Mouse (Mus musculus): Measurements from ENCODE around the gene Il31ra.

Il31ra gene

GRCm38 (mm10) chr13:112560554-112561138 is 33.5 kb downstream of the Il31ra start:
- DNase-seq (ENCODE audit: low read depth) = no peak

DNA sequence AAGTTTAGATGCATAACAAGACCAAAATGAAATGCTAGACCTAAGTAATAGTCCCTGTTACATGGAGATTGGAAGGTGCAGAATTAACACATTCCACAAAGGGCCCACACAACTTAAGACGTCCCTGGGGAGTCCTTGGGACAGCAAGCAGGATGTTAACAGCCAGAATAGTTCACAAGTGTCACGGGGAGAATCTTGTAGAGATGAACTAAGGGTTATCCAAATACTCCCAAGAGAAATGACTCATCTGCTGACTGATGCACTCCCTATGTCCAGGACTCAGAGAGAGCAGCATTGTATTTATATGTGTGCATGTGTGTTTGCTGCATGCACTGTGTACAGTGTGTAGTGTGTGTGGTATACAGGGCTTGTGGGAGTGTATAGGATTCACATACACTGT is 37.7 kb downstream of the Il31ra start:
- DNase-seq (ENCODE audit: low read depth) = no peak

DNA sequence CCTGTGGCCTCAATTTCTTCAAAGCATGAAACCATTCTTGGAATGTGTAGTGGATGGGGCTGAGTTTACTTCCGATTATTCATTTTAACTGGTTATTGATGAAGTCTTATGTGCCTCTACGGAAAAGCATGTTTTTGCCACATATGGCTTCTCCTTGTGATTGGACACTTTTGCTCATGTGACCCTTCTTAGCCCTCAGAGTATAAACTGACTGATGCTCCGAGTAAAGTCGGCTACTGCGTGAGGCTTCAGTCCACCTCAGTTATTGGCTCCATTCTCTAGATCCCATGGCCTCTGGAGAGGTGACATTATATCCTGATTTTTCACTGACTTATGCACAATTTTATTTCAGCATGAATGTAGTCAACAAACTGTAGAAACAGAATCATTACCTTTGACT is 40.9 kb downstream of the Il31ra start:
- no peak for DNase-seq (ENCODE audit: low read depth)

- DNase-seq (ENCODE audit: low read depth) = no peak
These were observed 42.3 kb downstream of the Il31ra start for GRCm38 (mm10) chr13:112551641-112552548.

DNA sequence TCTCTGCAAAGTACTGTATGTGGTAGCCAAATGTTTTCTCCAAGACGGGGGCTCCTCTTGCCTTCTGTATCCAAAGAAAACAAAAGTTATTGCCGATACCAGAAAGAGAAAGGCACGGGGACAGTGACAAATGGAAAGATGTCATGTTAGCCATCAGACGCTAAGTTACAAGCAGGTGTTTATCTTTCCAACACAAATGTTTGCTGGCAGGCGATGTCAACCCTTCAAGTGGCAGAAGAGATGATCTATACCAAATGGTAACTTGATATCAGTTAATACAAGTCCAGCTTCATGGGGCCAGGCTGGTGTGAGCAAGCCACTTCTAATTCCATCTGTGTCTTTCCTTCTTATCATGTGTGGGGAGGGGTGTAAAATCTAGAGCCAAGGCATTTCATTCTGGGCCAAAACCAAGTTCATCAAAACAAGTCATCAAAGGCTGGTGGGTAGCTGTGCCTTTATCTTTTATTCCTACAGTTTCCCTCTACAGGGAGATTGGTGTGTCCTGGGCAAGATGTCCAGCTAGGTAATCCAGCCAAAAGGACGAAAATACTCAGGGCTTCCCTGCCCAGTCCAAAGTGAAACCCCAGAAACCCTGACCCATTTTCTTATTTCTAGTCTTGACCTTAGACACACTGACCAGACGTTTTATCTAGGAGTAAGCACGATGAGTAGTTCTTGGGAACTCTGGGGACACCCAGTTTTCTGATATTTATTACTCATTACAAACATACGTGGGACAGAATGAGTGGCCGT is 52.8 kb downstream of the Il31ra start:
- DNase-seq (ENCODE audit: low read depth) = peak; percentile 14

GRCm38 (mm10) chr13:112540616-112541015 is 53.5 kb downstream of the Il31ra start:
- DNase-seq (ENCODE audit: low read depth) = no peak

GRCm38 (mm10) chr13:112537065-112537464 is 57.1 kb downstream of the Il31ra start:
- DNase-seq (ENCODE audit: low read depth) = no peak

DNA sequence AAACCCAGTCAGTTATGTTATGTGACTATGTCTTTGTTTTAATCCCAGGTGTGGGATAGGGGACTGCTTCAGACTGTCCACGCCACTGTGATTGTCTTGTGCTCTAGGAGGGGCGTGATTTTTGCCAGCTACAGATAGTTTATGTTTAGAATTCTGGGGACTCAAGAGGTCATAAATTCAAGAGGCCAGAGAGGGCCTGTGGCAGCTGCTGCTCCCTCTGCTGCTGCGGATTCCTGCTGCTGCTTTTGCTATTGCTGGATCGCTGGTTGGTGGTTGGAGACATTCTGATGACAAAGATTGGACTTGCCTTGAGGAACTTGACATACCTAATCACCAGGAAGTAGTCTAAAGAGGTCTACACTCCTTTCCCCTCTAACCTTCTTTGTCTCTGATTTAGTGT is 57.5 kb downstream of the Il31ra start:
- no peak for DNase-seq (ENCODE audit: low read depth)

- DNase-seq (ENCODE audit: low read depth) = no peak
These were observed 60.6 kb downstream of the Il31ra start for GRCm38 (mm10) chr13:112533556-112533955.

- DNase-seq (ENCODE audit: low read depth) = no peak
These were observed 61.9 kb downstream of the Il31ra start for GRCm38 (mm10) chr13:112532235-112532634.

GRCm38 (mm10) chr13:112529893-112530292 is 64.3 kb downstream of the Il31ra start:
- DNase-seq (ENCODE audit: low read depth) = peak; percentile 46

- no peak for DNase-seq (ENCODE audit: low read depth)
These were observed 67.0 kb downstream of the Il31ra start for GRCm38 (mm10) chr13:112527186-112527585.

DNA sequence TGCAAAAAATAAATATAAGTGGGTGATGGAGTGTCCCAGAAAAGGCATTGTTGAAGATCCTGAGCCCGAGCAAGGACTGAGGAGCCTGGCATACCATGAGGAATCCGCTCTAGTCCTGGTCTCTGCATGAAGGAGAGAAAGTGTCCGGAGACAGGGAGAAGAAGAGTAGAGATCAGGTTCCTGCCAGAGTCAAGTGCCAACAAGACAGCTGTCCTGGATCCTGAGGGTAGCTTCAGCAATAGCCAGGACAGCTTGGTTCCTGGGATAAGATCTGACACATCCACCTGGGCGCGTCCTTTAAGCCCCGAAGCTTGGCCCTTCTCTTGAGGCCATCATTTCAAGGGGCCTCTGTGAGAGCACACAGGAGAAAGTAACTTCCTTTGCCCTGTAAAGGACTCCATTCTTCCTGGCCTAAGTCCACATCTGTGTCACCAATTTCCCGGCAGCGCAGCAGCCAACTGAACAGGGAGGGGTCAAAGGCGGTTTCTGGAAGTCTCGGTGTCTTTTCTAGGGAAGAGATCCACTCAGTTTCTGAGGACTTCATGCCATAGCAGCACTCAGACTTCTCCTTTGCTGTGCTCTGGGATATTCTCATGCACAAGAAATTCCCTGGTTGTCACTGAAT is 70.7 kb downstream of the Il31ra start:
- no peak for DNase-seq (ENCODE audit: low read depth)

DNA sequence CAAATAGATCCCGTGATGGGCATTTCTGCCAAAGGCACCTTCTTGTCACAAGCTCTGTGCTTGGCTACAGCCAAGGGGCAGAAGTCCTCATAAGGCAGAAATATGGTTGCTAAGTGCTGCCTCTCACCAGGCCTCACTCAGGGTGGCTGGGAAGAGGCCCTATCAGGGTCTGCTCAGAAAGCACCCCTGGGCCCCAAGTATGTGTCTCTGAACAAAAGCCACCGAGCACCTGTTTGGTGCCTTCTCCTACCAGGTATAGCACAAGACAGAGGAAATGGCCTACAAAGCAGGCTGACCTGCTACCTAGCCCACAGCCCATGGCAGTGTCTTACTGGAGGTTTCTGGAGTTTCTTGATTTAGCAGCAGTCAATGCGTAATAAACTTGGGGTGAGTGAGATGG is 71.3 kb downstream of the Il31ra start:
- DNase-seq (ENCODE audit: low read depth) = no peak

- no peak for DNase-seq (ENCODE audit: low read depth)
These were observed 71.9 kb downstream of the Il31ra start for GRCm38 (mm10) chr13:112522261-112522660.

DNA sequence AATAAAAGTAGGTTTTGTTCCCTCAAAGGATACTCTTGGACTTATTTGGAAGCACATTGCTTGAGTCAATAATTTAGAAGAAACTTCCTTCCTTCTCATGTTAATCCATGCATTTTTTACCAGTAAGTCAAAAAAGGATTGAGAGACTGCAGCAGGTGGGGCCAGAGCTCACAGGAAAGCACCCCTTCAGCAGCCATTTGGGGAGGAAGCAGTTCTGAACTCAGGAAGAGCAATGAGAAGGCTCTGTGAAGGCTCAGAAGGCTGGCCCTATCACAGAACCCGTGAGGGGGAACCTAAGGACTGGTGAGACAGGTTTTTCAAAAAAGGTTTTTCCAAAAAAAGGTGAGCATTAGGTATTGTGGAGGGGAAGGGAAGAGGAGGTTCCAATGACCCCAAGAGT is 79.6 kb downstream of the Il31ra start:
- DNase-seq (ENCODE audit: low read depth) = no peak

DNA sequence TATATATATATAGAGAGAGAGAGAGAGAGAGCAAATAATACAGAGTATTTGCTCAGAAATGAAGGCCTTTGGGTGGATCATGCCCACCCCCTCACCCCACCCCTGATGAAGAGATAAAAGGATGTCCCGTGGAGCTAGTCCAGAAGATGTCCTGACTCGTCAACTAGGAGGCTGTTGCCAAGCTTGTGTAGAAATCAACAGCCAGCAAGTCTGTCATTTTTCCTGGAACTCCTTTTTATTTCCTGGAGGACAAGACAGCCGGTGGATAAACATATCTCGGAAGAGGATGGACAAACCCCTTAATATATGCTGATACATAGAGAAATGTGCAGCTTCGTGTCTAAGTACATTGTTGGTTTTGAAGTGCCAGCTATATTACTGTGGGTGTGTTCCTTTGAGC is 81.3 kb downstream of the Il31ra start:
- no peak for DNase-seq (ENCODE audit: low read depth)

- no peak for DNase-seq (ENCODE audit: low read depth)
These were observed 82.3 kb downstream of the Il31ra start for GRCm38 (mm10) chr13:112511810-112512209.

GRCm38 (mm10) chr13:112511261-112511660 is 82.9 kb downstream of the Il31ra start:
- no peak for DNase-seq (ENCODE audit: low read depth)

- no peak for DNase-seq (ENCODE audit: low read depth)
These were observed 83.5 kb downstream of the Il31ra start for GRCm38 (mm10) chr13:112510437-112511212.

DNA sequence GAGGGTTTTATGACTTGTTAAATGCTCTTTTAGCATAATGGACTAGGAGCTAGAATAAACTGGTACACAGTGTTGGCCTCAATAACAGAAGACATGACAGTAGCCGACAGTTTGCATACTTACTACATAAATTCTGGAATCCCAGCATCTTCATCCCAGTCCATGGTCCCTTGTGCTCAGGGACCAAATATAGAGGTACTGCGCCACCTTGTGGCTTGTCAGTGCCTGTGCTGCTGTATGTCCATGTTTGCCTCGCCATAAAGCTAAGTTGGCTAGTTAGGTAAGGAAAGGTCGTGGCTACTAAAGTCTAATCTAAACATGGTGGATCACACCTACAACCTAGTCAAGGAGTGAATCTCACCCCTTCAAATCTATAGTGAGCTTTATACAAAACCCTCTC is 84.7 kb downstream of the Il31ra start:
- DNase-seq (ENCODE audit: low read depth) = peak; percentile 31

GRCm38 (mm10) chr13:112508487-112508886 is 85.7 kb downstream of the Il31ra start:
- DNase-seq (ENCODE audit: low read depth) = no peak
